Mouse (Mus musculus) kidney, postnatal 0 days (tissue): ENCODE results near the gene Nsg2. TPM values are rescaled to one million over a fixed set of nuclear protein-coding genes. Genes with fewer than 3 reads are reported as not detected.

Experiments used
- ATAC-seq: fragments of 200-750 bp; cut with Nextera tagmentation; replicated peaks from 2 replicates; pipeline ENCODE4 v1.8.0; 2017; ENCODE audit warnings: low read depth, moderate number of reproducible peaks, moderate TSS enrichment, moderate library complexity; ENCODE audit not compliant: low FRiP score
- DNase-seq: peaks from one replicate; pipeline ENCODE4 v3.0.0-alpha.2; 2016; ENCODE audit warnings: low spot score
- H3K27ac ChIP-seq: fragments of 300-500 bp; sonication (generic); 2 replicates; pipeline ENCODE4 v1.5.1; 2014; ENCODE audit warnings: mild to moderate bottlenecking
- H3K27me3 ChIP-seq: fragments of 300-500 bp; sonication (generic); 2 replicates; pipeline ENCODE4 v1.6.1; 2014; ENCODE audit warnings: low read length, mixed read lengths; ENCODE audit not compliant: insufficient read depth
- H3K36me3 ChIP-seq: fragments of 300-500 bp; sonication (generic); 2 replicates; pipeline ENCODE4 v1.6.1; 2014; ENCODE audit warnings: low read length, mixed read lengths; ENCODE audit not compliant: insufficient read depth
- H3K4me1 ChIP-seq: fragments of 300-500 bp; sonication (generic); replicated peaks from 2 replicates; pipeline ENCODE4 v1.6.1; 2014; ENCODE audit warnings: antibody characterized with exemption, low read length, mixed read lengths; ENCODE audit not compliant: insufficient read depth
- H3K4me2 ChIP-seq: fragments of 300-500 bp; sonication (generic); 2 replicates; pipeline ENCODE4 v1.6.1; 2014; ENCODE audit warnings: mild to moderate bottlenecking, low read length, moderate library complexity, mixed read lengths
- H3K4me3 ChIP-seq: fragments of 300-500 bp; sonication (generic); replicated peaks from 2 replicates; pipeline ENCODE4 v1.5.1; 2014; ENCODE audit warnings: low read depth, low read length
- H3K9ac ChIP-seq: fragments of 300-500 bp; sonication (generic); 2 replicates; pipeline ENCODE4 v1.6.1; 2014; ENCODE audit warnings: low read depth, low read length
- H3K9me3 ChIP-seq: fragments of 300-500 bp; sonication (generic); replicated peaks from 2 replicates; pipeline ENCODE4 v1.6.1; 2016; ENCODE audit warnings: low read length, inconsistent platforms, mixed read lengths
- CTCF ChIP-seq: IDR thresholded peaks from 2 replicates; pipeline ENCODE4 v1.5.1; 2016; ENCODE audit warnings: antibody characterized with exemption, low read depth, mild to moderate bottlenecking, moderate library complexity
- WGBS: fragments of 180-500 bp; shearing (Covaris S2); extraction: QIAGEN DNeasy Blood & Tissue Kit; methylation state at CpG from one replicate; pipeline ENCODE4 v1.1.7; 2014; 5-methylcytosine and 5-hydroxymethylcytosine counted together
- polyA plus RNA-seq: library from polyadenylated mRNA; unstranded; fragments of >200 nt; fragmentation: Nextera tagmentation; extraction: Ambion mirVana; gene quantifications from 2 replicates; pipeline ENCODE4 v1.2.1, GENCODE M21; 2015

Gene Nsg2
- polyA plus RNA-seq = 7.2 and 9.2 TPM in 2 replicates

DNA sequence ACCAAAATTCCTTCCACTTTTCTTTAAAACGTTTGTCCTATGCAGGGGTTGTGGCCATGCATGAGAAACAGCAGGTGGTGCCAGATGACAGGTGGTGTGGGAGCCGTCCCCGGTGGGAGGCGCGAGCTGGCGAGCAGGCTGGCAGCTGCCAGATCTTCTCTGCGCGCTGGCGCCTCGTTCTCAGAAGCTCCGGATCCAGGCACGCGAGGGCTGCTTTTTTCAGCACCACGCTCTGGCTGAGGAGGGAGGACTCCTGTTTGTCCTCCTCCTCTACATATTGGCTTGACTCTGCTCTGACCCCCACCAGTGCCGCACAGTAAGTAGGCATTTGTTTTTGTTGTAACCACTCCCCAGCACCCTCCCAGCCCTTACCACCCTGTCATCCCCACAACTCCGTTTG is at the start of gene Nsg2:
TSS of gene Nsg2 (plus strand) at position 183 of the 400 bp plus-strand sequence.
- Histone ChIP-seq H3K4me2 (peak within 1 kb of the TSS; percentile 47), H3K9me3 (no peaks in the 10 kb centered on the region), H3K4me3 (no peak within 1 kb of the TSS), H3K36me3 (no peaks in the 10 kb centered on the region), H3K27me3 (no peaks in the 10 kb centered on the region), H3K4me1 (no peaks in the 10 kb centered on the region; the same call in 1 of the 2 replicates), H3K9ac (no peak within 1 kb of the TSS), H3K27ac (no peak within 1 kb of the TSS)
- TF ChIP-seq CTCF = peak; percentile 87
- DNase-seq (peak; percentile 85), ATAC-seq (peak; percentile 88)
- 0% methylated on average over 16 of the region's 16 CpGs for WGBS

DNA sequence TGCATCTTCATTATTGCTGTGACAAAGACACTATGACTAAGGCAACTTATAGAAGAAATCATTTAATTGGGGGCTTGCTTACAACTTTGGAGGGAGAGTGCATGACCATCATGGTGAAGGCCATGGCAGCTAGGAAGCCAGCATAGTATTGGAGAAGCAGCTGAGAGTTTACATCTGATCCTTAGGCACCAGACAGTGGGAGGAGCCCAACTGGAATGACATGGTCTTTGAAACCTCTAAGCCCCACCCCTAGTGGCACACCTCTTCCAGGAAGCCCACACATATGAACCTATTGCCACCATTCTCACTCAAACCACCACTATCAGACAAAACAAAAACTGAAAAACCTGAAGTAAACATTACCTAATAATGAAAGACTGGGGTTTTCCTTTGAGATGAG is 40.2 kb upstream of the Nsg2 start:
- no peak for ATAC-seq
- Histone ChIP-seq H3K4me1 (no peaks in the 10 kb centered on the region), H3K27me3 (no peaks in the 10 kb centered on the region), H3K9ac (no peak overlapping the region), H3K9me3 (no peaks in the 10 kb centered on the region), H3K4me2 (no peak overlapping the region), H3K4me3 (no peak overlapping the region), H3K27ac (no peak overlapping the region), H3K36me3 (no peaks in the 10 kb centered on the region)
- no peak for DNase-seq
- no peak for TF ChIP-seq CTCF

- Histone ChIP-seq H3K4me2 (no peak overlapping the region), H3K27ac (no peak overlapping the region), H3K36me3 (no peaks in the 10 kb centered on the region), H3K4me1 (no peaks in the 10 kb centered on the region), H3K4me3 (no peak overlapping the region), H3K27me3 (no peaks in the 10 kb centered on the region), H3K9ac (no peak overlapping the region), H3K9me3 (no peaks in the 10 kb centered on the region)
- no peak for ATAC-seq
- DNase-seq = no peak
- TF ChIP-seq CTCF = no peak
- WGBS = 93% methylated on average over 1 of the region's 1 CpGs
Measured at GRCm38 (mm10) chr11:31963993-31964392, 36.3 kb upstream of the Nsg2 start.

DNA sequence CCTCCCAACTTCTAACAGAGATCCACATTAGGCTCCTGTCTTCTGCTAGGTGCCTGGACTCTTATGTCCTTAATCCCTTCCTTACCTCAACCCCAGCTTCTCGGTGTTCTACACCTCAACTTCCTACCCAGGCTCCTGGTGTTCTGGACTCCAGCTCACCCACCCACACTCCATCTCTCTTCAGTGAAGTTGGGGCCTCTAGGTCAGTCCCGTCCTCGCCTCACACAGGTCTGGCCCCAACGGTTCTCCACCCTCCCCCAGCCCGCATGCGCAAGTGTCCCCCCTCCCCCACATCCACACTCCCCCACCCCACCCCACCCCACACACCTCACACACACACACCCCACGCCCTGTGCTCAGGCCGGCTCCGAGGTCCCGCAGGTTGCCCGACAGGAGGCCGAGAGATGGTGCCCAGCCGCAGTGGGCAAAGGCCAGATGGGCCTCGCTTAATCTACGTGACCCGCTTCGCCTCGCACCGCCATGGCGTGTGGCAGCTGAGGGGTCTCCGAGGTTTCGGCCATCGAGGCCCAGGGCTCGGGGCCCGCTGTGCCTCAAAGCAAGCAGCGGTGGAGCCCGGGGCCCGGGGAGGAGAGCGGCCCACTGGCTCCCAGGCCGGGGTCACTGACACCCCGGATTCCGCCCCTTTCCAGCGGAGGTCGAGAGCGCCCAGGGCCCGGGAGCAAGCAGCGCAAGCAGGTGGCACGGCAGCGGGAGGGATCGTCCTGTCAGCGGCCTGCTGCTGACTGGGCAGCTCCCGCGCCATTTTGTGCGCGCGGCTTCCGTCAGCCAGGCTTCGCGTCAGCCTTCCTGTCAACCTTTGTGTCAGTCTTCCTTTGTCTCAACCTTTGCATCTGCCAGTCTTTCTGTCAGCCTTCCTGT is 34.8 kb upstream of the Nsg2 start, which contains the start of gene 4930524B15Rik:
TSS of gene 4930524B15Rik (plus strand) at position 337 of the 879 bp plus-strand sequence.
- ATAC-seq = 0 out of 2 replicates have a peak, but pooled peaks have one; percentile 21
- Histone ChIP-seq H3K36me3 (no peaks in the 10 kb centered on the region), H3K4me2 (peak within 1 kb of the TSS; percentile 46), H3K4me3 (peak within 1 kb of the TSS; percentile 6; the same call in 1 of the 2 replicates), H3K9me3 (no peaks in the 10 kb centered on the region), H3K4me1 (no peaks in the 10 kb centered on the region), H3K27me3 (no peaks in the 10 kb centered on the region), H3K9ac (0 out of 2 replicates have a peak within 1 kb of the TSS, but pooled peaks have one; percentile 32), H3K27ac (no peak within 1 kb of the TSS)
- WGBS = 45% methylated on average over 49 of the region's 49 CpGs
- TF ChIP-seq CTCF = no peak
- DNase-seq = no peak

GRCm38 (mm10) chr11:31974132-31974531 is 26.1 kb upstream of the Nsg2 start:
- no peak for TF ChIP-seq CTCF
- no peaks in the 10 kb centered on the region for H3K4me1 ChIP-seq
- no peaks in the 10 kb centered on the region for H3K9me3 ChIP-seq
- H3K27ac ChIP-seq = no peak overlapping the region
- no peaks in the 10 kb centered on the region for H3K36me3 ChIP-seq
- no peak for DNase-seq
- H3K9ac ChIP-seq = no peak overlapping the region
- no peak overlapping the region for H3K4me3 ChIP-seq
- no peaks in the 10 kb centered on the region for H3K27me3 ChIP-seq
- no peak for ATAC-seq
- H3K4me2 ChIP-seq = no peak overlapping the region
- 71% methylated on average over 4 of the region's 4 CpGs for WGBS

- ATAC-seq = no peak
Measured at GRCm38 (mm10) chr11:31974826-31975225, 25.4 kb upstream of the Nsg2 start.

More at GRCm38 (mm10) chr11:31974826-31975225, 25.4 kb upstream of the Nsg2 start:
- Histone ChIP-seq H3K36me3 (no peaks in the 10 kb centered on the region), H3K27me3 (no peaks in the 10 kb centered on the region), H3K9ac (no peak overlapping the region), H3K4me3 (no peak overlapping the region), H3K27ac (no peak overlapping the region), H3K4me1 (no peaks in the 10 kb centered on the region), H3K9me3 (no peaks in the 10 kb centered on the region), H3K4me2 (no peak overlapping the region)
- 49% methylated on average over 8 of the region's 8 CpGs for WGBS
- peak; percentile 71 for DNase-seq
- no peak for TF ChIP-seq CTCF
